18 mouse cellular contexts compared by ENCODE assay signal in genomic region chr17:70317779-70318178, GRCm38 (mm10).
"Had no signal": no experiment of that assay in that cellular context is flagged by ENCODE, and none has a peak within 500 bp of the region (broad histone marks: within the 10 kb centered on the region; RNA-seq: fewer than 3 reads in every experiment).

No protein-coding gene starts in this region.

- DNase-seq: liver, postnatal 0 days; lung, adult 2 months; lung, postnatal 14 days; lung, postnatal 36 days; retina, postnatal 1 day; right cerebral cortex, postnatal 14 days; right cerebral cortex, postnatal 4 days; spleen, adult 18-20 months; thymus, adult 18-20 months; thymus, postnatal 14 days; thymus, postnatal 36 days had no signal

- H3K4me3 ChIP-seq: liver, embryonic 15.5 days; lung, embryonic 15.5 days; megakaryocyte, embryonic 14.5 days; midbrain, embryonic 13.5 days; midbrain, embryonic 15.5 days; neural tube, embryonic 12.5 days had no signal

- H3K27ac ChIP-seq: liver, embryonic 15.5 days; lung, embryonic 15.5 days; macrophage; midbrain, embryonic 13.5 days; midbrain, embryonic 15.5 days; neural tube, embryonic 12.5 days had no signal

- H3K4me1 ChIP-seq: liver, embryonic 15.5 days; lung, embryonic 15.5 days; megakaryocyte, embryonic 14.5 days; midbrain, embryonic 13.5 days; midbrain, embryonic 15.5 days; neural tube, embryonic 12.5 days had no signal
